Mouse (Mus musculus): ENCODE results near the gene Nlgn1. TPM values are rescaled to one million over a fixed set of nuclear protein-coding genes. Genes with fewer than 3 reads are reported as not detected.

Gene Nlgn1
- total RNA-seq, 2 experiments from 2014 or later: 102 to 110 TPM

DNA sequence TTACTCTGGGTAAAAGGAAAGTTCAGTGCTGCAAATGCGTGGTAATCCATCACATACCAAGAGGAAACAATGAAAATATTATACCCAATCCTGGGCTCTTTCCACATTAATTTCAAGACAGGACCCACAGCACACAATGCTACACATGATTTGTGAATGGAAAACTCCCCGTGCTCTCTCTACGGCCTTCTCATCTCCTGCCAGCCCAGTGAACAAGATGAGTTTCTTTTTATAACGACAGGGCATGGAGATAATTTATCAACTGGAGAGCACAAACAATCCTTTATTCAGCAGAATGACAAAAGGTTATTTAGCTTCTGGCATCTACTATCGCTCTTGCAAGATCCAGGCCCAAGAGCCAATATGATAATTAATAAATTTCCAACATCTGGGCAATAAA lies 116.0 kb downstream of the Nlgn1 start:
- intact Hi-C loops (cut with DNase I): no loop called here
- no peak for DNase-seq

DNA sequence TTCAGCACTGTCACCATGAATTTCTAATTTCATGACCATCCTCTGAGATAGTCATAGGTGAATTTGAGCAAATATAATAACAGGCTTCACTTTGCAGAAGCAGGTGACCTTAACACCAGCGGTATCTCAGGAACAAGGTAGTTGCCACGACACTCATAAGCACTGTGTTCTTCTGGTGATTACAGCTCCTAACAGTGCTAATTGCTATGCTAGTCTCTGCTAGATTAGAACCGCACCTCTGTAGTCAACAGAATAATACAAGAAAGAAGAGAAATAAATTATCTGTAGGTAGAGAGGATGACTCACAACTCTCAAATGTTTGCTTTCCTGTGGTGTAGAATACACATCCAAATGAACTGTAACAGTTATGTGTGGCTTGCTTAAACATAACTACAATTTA lies 129.6 kb downstream of the Nlgn1 start:
- DNase-seq: no peak
- intact Hi-C loops (cut with DNase I): no loop called here

- intact Hi-C loops (cut with DNase I): no loop called here
Observed at GRCm38 (mm10) chr3:26201410-26201809, 130.8 kb downstream of the Nlgn1 start.

GRCm38 (mm10) chr3:26194970-26195369 lies 137.3 kb downstream of the Nlgn1 start:
- no peak for DNase-seq
- intact Hi-C loops (cut with DNase I): no loop called here

More at GRCm38 (mm10) chr3:26201410-26201809, 130.8 kb downstream of the Nlgn1 start:
- no peak for DNase-seq

- no peak for DNase-seq
- intact Hi-C loops (cut with DNase I): no loop called here
Observed at GRCm38 (mm10) chr3:26181013-26181412, 151.2 kb downstream of the Nlgn1 start.

- intact Hi-C loops (cut with DNase I): loop anchor here (10.0 kb wide), 1 partner anchor 659 kb away; no protein-coding TSS in a partner anchor
- DNase-seq: no peak
Observed at GRCm38 (mm10) chr3:26175371-26175770, 156.9 kb downstream of the Nlgn1 start.

GRCm38 (mm10) chr3:26174257-26174656 lies 158.0 kb downstream of the Nlgn1 start:
- intact Hi-C loops (cut with DNase I): loop anchor here (10.0 kb wide), 1 partner anchor 661 kb away; no protein-coding TSS in a partner anchor
- DNase-seq: no peak

DNA sequence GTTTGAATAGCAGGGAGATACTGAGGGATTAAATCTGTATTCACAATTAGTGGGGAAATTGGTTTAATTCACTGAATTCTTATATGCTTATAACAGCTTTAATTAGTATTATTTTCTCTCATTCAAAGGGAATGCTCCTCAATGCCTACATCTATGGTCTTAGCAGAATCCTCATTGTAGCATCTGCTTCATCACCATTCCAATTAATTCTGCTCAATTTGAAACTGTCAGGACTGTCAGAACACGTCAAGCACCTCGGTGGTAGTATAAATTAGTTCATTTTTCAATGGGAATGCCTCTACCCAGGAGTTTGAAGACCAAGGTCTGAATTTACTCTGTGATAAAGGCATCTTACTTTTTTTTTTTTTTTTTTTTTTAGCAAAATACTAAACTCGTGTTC lies 158.6 kb downstream of the Nlgn1 start:
- intact Hi-C loops (cut with DNase I): loop anchor here (10.0 kb wide), 1 partner anchor 661 kb away; no protein-coding TSS in a partner anchor
- no peak for DNase-seq

DNA sequence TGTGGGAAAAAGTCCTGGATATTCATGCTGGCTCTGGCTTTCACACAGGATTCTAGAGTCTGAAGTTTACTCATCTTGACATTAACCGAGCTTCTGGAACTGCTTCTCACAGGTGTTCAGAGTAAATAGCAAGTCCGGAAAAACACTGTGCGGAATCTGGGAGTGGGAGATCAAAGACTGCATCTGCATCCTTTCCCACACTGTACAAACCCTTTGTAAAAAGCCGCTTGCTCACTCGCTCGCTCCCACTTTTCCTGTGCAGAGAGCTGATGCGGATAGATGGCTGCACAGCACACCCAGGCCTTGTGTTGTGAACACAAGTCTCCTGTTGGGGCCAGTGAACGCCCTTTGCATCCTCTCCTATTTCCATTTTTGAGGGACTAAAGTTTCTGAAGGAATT lies 165.5 kb downstream of the Nlgn1 start:
- DNase-seq: no peak
- intact Hi-C loops (cut with DNase I): no loop called here

DNA sequence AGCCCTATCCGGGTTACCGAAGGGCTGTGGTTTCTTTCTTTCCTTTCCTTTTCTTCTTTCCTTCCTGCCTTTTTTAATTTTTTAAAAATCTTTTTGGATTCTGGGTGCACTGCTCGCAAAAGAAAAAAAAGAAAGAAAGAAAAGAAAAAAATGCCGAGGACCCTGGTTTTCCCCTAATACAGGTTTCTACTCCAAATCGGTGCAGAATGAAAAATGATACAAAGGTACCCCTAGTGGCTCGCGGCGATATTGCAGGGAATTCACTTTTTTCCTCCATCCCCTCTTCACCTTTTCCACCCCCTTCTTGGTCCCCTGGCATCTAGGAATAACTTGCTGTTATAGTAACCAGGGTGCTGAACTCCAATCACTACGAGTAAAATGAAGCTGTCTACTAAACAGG lies 178.5 kb downstream of the Nlgn1 start:
- intact Hi-C loops (cut with DNase I): no loop called here
- peak; percentile 55 for DNase-seq

DNA sequence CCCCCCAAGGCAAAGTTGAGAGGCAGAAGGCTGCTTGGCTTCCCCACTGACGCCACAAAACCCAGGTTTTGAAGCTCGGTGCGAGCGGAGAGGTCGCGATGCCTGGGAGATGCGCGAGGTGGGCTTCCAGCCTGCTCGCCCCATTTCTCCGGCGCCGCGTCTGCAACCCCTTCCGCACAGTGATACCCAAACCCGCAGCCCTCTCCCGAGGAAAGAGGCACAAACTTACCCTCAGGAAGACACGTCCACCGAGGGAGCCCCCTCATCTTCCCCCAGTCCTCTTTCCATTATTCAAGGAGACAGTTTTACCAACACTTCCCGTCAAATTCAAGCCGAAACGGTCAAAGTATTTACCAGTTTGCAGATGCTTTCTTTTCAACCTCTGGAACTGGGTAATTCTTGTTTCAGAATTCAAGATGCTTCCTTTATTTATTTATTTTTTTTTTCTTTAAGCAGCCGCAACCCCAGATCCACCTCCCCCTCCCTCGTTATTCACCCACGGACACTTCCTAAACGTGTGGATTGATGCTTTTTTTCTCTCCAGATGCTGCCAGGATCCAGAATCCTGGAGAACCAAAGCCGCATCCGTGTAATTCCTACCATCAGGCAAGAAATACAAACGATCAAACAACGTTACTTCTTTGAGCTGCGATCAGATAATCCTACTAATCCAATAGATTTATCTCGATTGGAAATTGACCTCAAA lies 179.1 kb downstream of the Nlgn1 start:
- intact Hi-C loops (cut with DNase I): no loop called here

GRCm38 (mm10) chr3:26152510-26153035 lies 179.7 kb downstream of the Nlgn1 start:
- DNase-seq: peak; percentile 42
- intact Hi-C loops (cut with DNase I): no loop called here

More for the DNA sequence above, 179.1 kb downstream of the Nlgn1 start:
- peak; percentile 43 for DNase-seq

DNA sequence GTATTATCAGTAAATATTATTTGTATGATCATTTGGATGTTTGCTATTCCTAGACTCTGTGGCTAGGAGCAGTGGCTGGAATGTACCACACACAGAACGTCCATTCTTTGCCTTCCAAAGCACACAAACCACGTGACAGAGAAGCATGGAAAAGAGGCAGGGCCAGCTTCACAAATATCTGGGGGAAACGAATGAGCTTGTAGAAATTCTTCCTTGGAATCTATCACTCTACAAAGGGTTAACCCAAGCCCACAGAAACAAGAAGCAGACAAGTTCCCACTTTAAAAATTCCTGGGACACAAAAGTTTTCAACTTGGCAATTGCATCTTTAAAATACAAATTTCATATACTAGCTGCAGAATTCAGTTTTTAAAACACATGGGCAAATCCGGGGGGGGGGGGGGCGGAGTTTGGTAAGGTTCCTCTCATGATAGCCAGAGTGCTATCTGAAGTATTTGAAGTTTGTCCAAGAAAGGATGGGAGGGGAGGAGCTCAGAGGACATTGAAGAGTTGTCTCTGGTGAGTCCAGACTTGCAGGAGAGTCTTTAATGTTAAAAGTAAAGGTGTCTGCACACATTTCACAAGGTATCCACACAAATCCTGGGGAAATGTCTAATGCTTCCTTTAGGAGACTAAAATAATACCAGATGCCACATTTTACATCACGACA lies 180.8 kb downstream of the Nlgn1 start:
- intact Hi-C loops (cut with DNase I): no loop called here
- no peak for DNase-seq

DNA sequence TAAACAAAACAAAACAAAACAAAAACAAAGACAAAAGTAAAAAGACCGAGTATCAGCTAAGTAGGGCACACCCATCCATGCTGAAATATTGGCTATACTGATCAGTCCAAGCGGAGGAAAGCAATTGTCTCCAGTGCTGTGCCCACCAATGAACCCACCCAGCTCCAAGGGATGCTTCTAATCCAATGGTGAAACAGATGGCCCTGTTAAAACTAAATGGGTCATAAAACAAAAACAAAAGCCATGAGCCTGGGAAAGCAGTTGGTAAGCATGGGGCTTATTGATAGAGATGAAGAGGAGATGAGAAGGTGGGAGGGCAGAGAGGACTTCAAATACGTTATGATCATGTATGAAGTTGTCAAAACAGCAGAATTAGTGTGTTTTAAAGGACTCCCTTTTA lies 186.1 kb downstream of the Nlgn1 start:
- intact Hi-C loops (cut with DNase I): no loop called here
- no peak for DNase-seq

DNA sequence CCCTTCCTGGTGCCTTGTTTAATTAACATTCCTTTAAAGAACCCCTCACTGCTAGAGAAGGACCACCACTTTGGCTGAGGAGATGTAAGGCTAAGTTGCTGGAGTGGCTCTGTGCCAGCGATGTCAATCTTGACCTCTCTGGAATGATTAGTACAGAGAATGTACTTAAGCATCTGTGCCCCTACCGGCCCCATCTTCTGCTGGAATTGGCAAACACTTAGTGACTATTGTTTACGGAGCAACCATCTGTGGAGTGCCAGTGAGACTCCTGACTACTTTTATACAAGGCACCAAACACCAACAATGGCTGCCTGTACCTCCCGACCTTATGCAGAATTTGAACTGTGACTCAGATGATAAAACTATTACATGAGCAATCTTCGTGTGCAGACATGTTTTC lies 186.8 kb downstream of the Nlgn1 start:
- intact Hi-C loops (cut with DNase I): no loop called here
- DNase-seq: no peak

DNA sequence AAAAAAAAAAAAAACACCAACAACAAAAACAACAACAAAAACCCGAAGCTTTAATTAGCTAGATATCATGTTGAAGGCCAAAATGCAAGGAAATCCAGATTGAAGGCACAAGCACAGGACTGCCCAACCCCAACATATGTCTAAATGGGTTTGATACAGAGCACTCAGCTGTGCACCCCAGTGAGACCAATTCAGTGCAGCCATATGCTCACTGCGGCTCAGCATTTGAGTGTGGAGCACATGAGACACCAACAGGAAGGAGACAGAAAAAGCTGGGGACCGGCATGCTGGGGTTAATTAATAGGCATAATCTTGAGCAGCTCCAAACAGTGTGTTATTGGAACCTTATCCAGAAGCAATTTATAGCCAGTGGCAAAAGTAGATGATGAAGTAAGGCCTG lies 190.7 kb downstream of the Nlgn1 start:
- intact Hi-C loops (cut with DNase I): no loop called here
- DNase-seq: peak; percentile 63

DNA sequence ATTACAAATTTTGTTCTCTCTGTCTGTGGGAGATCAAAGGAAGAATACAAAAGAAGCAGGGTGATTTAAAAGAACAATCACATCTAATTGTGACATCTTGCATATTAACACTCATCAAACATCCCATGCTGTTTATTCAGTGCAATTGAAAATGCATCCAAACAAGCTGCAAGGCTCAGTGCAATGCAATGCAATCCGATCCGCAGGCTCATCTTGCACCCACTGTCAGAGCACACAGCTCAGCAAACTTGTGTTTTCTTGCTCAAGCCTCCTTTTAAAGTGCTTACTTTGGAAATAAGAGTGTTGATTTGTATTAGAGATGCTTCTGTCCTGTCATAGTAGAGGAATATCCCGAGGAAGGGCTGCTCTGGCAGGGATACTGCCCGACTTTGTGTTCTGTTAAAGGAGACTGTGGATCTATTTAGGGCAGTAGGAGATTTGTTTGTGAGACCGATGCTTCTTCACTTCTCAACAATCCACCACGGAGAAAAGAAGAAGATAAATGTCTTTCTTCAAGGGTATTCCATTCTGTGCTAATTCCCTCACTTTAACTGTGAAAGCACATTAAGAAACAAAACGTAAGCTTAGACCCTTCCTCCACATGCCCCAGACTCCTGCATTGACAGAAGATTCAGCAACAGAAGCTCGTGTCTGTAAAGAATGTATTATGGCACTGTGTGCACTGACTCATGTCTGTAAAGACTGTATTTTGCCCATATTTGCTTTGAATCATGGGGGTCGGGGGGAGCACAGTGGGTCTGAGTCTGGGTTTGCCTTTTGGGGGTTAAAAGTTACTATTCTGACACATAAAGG lies 197.2 kb downstream of the Nlgn1 start:
- DNase-seq: no peak

GRCm38 (mm10) chr3:26130919-26131318 lies 201.3 kb downstream of the Nlgn1 start:
- no peak for DNase-seq
- intact Hi-C loops (cut with DNase I): no loop called here

More for the DNA sequence above, 197.2 kb downstream of the Nlgn1 start:
- intact Hi-C loops (cut with DNase I): no loop called here

DNA sequence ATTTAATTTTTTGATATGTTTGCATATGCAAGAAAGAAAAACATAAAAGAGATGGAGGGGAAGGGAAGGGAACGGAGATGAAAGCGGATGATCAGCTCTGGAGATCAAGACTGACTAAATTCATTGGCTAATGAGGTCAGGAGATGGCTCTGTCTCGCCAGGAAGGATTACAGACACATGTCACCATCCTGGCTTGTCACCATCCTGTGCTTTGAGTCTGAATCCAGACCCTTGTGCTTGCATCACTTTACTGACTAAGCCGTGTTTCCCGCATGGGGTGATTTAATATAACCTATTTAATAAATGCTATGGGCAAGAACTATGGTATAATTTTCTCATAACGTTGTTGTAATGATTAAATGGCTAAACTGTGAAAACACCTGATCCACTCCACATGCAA lies 202.8 kb downstream of the Nlgn1 start:
- DNase-seq: no peak
- intact Hi-C loops (cut with DNase I): no loop called here

GRCm38 (mm10) chr3:26117071-26117470 lies 215.2 kb downstream of the Nlgn1 start:
- intact Hi-C loops (cut with DNase I): no loop called here
- peak; percentile 43 for DNase-seq

GRCm38 (mm10) chr3:26106361-26106760 lies 225.9 kb downstream of the Nlgn1 start:
- intact Hi-C loops (cut with DNase I): no loop called here
- peak; percentile 6 for DNase-seq

Measured in left cerebral cortex, postnatal 4 days (tissue).